Mouse (Mus musculus) intestine, postnatal 0 days (tissue): ENCODE measurements around the gene Slc1a3. TPM values are rescaled to one million over a fixed set of nuclear protein-coding genes. Genes with fewer than 3 reads are reported as not detected.

ENCODE experiments used
- ATAC-seq: fragments of 200-750 bp; cut with Nextera tagmentation; 2 replicates; pipeline ENCODE4 v1.8.0; 2017; ENCODE audit warnings: mild to moderate bottlenecking, moderate TSS enrichment, moderate library complexity
- H3K27ac ChIP-seq: fragments of 300-500 bp; sonication (generic); 2 replicates; pipeline ENCODE4 v1.5.1; 2014; ENCODE audit warnings: mild to moderate bottlenecking, low read depth, low read length, moderate library complexity
- H3K27me3 ChIP-seq: fragments of 300-500 bp; sonication (generic); replicated peaks from 2 replicates; pipeline ENCODE4 v1.6.1; 2014; ENCODE audit warnings: low read length, mixed read lengths; ENCODE audit not compliant: control insufficient read depth, insufficient read depth
- H3K36me3 ChIP-seq: fragments of 300-500 bp; sonication (generic); 2 replicates; pipeline ENCODE4 v1.6.1; 2014; ENCODE audit warnings: mild to moderate bottlenecking, moderate library complexity; ENCODE audit not compliant: control insufficient read depth, insufficient read depth
- H3K4me1 ChIP-seq: fragments of 300-500 bp; sonication (generic); replicated peaks from 2 replicates; pipeline ENCODE4 v1.6.1; 2014; ENCODE audit warnings: antibody characterized with exemption, low read length, mixed read lengths; ENCODE audit not compliant: control insufficient read depth, insufficient read depth
- H3K4me2 ChIP-seq: fragments of 300-500 bp; sonication (generic); replicated peaks from 2 replicates; pipeline ENCODE4 v1.6.1; 2014; ENCODE audit warnings: low read depth, mild to moderate bottlenecking, moderate library complexity
- H3K4me3 ChIP-seq: fragments of 300-500 bp; sonication (generic); 2 replicates; pipeline ENCODE4 v1.5.1; 2014; ENCODE audit warnings: low read depth, low read length
- H3K9ac ChIP-seq: fragments of 300-500 bp; sonication (generic); 2 replicates; pipeline ENCODE4 v1.6.1; 2014; ENCODE audit warnings: mild to moderate bottlenecking, low read depth, low read length
- H3K9me3 ChIP-seq: fragments of 300-500 bp; sonication (generic); 2 replicates; pipeline ENCODE4 v1.6.1; 2016; ENCODE audit warnings: mixed run types; ENCODE audit not compliant: control insufficient read depth
- CTCF ChIP-seq: sonication (generic); IDR thresholded peaks from 2 replicates; pipeline ENCODE4 v1.5.1; 2016; ENCODE audit warnings: low read depth, mild to moderate bottlenecking, control low read depth, antibody characterized with exemption, moderate library complexity
- WGBS: fragments of 180-500 bp; shearing (Covaris S2); extraction: QIAGEN DNeasy Blood & Tissue Kit; methylation state at CpG from one replicate; pipeline ENCODE4 v1.1.7; 2014; 5-methylcytosine and 5-hydroxymethylcytosine counted together
- polyA plus RNA-seq: library from polyadenylated mRNA; unstranded; fragments of >200 nt; fragmentation: Nextera tagmentation; extraction: Ambion mirVana; gene quantifications from 2 replicates; pipeline ENCODE4 v1.2.1, GENCODE M21; 2015

Slc1a3 gene
- polyA plus RNA-seq, result 0.50 and 0.53 TPM in 2 replicates

- TF ChIP-seq CTCF, result no peak
- WGBS, result 1% methylated on average over 34 of the region's 34 CpGs
- peak; percentile 75 for ATAC-seq
These were observed at the start of gene Slc1a3 for GRCm38 (mm10) chr15:8710146-8711006. Gene Slc1a3, minus strand, starts transcription at chr15:8710764.

DNA sequence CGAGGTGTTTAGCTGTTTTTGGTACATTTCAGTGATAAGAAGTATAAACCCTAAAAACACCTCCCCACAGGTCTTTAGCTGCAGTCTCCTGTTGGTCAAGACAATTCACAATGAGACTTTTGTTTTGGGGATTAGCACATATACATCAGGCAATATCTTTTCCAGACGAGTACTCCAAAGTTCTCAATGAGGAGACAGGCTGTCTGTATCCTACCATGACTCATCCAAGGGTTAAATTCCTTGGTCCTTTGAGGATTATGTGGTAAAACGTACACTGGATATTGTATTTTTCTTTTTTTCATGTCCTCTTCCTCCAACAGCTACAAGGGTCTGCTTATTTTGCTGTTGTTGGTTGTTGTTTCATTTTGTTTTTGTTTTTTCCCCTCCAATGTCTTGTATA is 48.5 kb upstream of the Slc1a3 start:
- H3K27ac ChIP-seq, result no peak overlapping the region
- H3K4me1 ChIP-seq, result no peaks in the 10 kb centered on the region
- no peaks in the 10 kb centered on the region for H3K9me3 ChIP-seq
- no peaks in the 10 kb centered on the region for H3K27me3 ChIP-seq
- WGBS, result 58% methylated on average over 3 of the region's 3 CpGs
- no peak overlapping the region for H3K4me2 ChIP-seq
- ATAC-seq, result no peak
- TF ChIP-seq CTCF, result no peak
- H3K9ac ChIP-seq, result no peak overlapping the region
- H3K4me3 ChIP-seq, result no peak overlapping the region
- H3K36me3 ChIP-seq, result no peaks in the 10 kb centered on the region

More at GRCm38 (mm10) chr15:8710146-8711006, at the start of gene Slc1a3:
- Histone ChIP-seq H3K4me2 (peak within 1 kb of the TSS; percentile 97), H3K4me3 (peak within 1 kb of the TSS; percentile 52), H3K27me3 (no peaks in the 10 kb centered on the region), H3K9ac (peak within 1 kb of the TSS; percentile 28; the same call in 1 of the 2 replicates), H3K4me1 (no peaks in the 10 kb centered on the region), H3K9me3 (no peaks in the 10 kb centered on the region), H3K27ac (no peak within 1 kb of the TSS), H3K36me3 (no peaks in the 10 kb centered on the region)

DNA sequence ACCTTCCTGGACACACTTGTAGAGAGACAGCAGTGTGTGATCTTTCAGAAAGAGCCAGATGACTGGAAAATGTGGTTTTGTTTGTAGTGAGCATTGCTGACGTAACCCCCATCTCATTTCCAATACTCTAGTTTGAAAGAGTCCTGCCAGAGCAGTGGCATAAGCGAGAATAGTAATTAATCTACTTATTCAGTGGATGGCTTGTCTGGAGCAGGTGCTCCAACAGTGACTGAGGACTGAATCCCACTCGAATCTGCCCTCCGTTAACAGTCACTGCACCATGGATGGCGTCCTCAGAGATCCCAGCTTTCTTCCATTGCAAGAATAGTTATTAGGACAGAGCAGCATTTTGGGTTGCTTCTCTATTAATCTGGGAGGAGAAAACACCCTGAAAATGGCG is 45.9 kb upstream of the Slc1a3 start:
- ATAC-seq, result no peak
- Histone ChIP-seq H3K9ac (no peak overlapping the region), H3K4me2 (no peak overlapping the region), H3K27ac (no peak overlapping the region), H3K27me3 (no peaks in the 10 kb centered on the region), H3K9me3 (no peaks in the 10 kb centered on the region), H3K4me1 (no peaks in the 10 kb centered on the region), H3K4me3 (no peak overlapping the region), H3K36me3 (no peaks in the 10 kb centered on the region)
- TF ChIP-seq CTCF, result no peak
- 81% methylated on average over 6 of the region's 6 CpGs for WGBS

GRCm38 (mm10) chr15:8749762-8750161 is 39.2 kb upstream of the Slc1a3 start:
- H3K36me3 ChIP-seq, result no peaks in the 10 kb centered on the region
- H3K4me2 ChIP-seq, result no peak overlapping the region
- no peak overlapping the region for H3K27ac ChIP-seq
- H3K9me3 ChIP-seq, result no peaks in the 10 kb centered on the region
- ATAC-seq, result no peak
- no peak for TF ChIP-seq CTCF
- no peak overlapping the region for H3K4me3 ChIP-seq
- no peaks in the 10 kb centered on the region for H3K4me1 ChIP-seq
- H3K27me3 ChIP-seq, result no peaks in the 10 kb centered on the region
- H3K9ac ChIP-seq, result no peak overlapping the region
- 88% methylated on average over 4 of the region's 4 CpGs for WGBS

GRCm38 (mm10) chr15:8748771-8749170 is 38.2 kb upstream of the Slc1a3 start:
- Histone ChIP-seq H3K9ac (no peak overlapping the region), H3K4me3 (no peak overlapping the region), H3K36me3 (no peaks in the 10 kb centered on the region), H3K4me1 (no peaks in the 10 kb centered on the region), H3K4me2 (no peak overlapping the region), H3K27ac (no peak overlapping the region), H3K27me3 (no peaks in the 10 kb centered on the region), H3K9me3 (no peaks in the 10 kb centered on the region)
- ATAC-seq, result no peak
- no peak for TF ChIP-seq CTCF
- 68% methylated on average over 1 of the region's 1 CpGs for WGBS

DNA sequence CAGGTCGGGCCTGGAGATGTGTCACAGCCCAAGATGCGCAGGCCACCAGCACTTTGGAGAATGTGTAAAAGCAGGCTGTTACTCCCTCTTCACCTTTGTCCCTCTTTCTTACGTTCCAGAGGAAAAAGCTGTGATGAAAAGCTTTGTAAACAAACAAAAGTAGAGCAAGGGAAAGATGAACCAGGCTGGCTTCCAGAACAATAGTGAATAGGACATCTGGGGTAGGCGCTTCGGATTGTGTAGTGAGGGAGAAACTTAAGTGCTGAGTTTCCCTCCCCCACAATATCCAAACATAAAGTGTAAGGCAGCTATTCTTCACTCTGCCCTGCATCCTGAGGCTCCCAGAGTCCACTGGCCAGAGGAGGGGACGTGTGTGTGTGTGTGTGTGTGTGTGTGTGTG is 31.0 kb upstream of the Slc1a3 start:
- WGBS, result 56% methylated on average over 6 of the region's 6 CpGs
- H3K9ac ChIP-seq, result no peak overlapping the region

More for the DNA sequence above, 31.0 kb upstream of the Slc1a3 start:
- no peak overlapping the region for H3K27ac ChIP-seq
- no peaks in the 10 kb centered on the region for H3K36me3 ChIP-seq
- H3K4me2 ChIP-seq, result no peak overlapping the region
- H3K4me1 ChIP-seq, result no peaks in the 10 kb centered on the region
- no peak for TF ChIP-seq CTCF
- no peak for ATAC-seq
- H3K9me3 ChIP-seq, result no peaks in the 10 kb centered on the region
- no peak overlapping the region for H3K4me3 ChIP-seq
- no peaks in the 10 kb centered on the region for H3K27me3 ChIP-seq
